Mouse (Mus musculus) E14TG2a.4 (cell line): ENCODE measurements at regions not wholly inside any gene's neighbourhood (a gene's known extent, or its start where the extent isn't known, plus 50 kb on each side); places are given as distances from the start of the nearest gene placed in this dataset.

Experiments
- CTCF ChIP-seq: conservative IDR thresholded peaks from 2 replicates; pipeline ENCODE4 v1.5.1; 2014; ENCODE audit warnings: low read length
- NANOG ChIP-seq: IDR thresholded peaks from 2 replicates; pipeline ENCODE4 v1.6.1; 2014; ENCODE audit warnings: borderline replicate concordance, low read length, mixed read lengths
- POU5F1 ChIP-seq: IDR thresholded peaks from 2 replicates; pipeline ENCODE4 v1.6.1; 2014; ENCODE audit warnings: low read length, borderline replicate concordance

GRCm38 (mm10) chr8:82630486-82630885 lies 143.5 kb downstream of the Zfp330 start:
- TF ChIP-seq CTCF (no peak), NANOG (no peak), POU5F1 (no peak)
